Mouse (Mus musculus) hindbrain, postnatal 0 days (tissue): ENCODE measurements at regions not wholly inside any gene's neighbourhood (a gene's known extent, or its start where the extent isn't known, plus 50 kb on each side); places are given as distances from the start of the nearest gene placed in this dataset.

Experiments used
- ATAC-seq: fragments of 200-750 bp; cut with Nextera tagmentation; 2 replicates; pipeline ENCODE4 v1.8.0; 2017; ENCODE audit warnings: mild to moderate bottlenecking, moderate TSS enrichment, moderate library complexity
- DNase-seq: peaks from one replicate; pipeline ENCODE4 v3.0.0-alpha.2; 2015; ENCODE audit warnings: low spot score
- H3K27ac ChIP-seq: fragments of 300-500 bp; sonication (generic); 2 replicates; pipeline ENCODE4 v1.5.1; 2014; ENCODE audit warnings: mild to moderate bottlenecking
- H3K27me3 ChIP-seq: fragments of 300-500 bp; sonication (generic); 2 replicates; pipeline ENCODE4 v1.6.1; 2014; ENCODE audit warnings: low read length, mixed read lengths; ENCODE audit not compliant: insufficient read depth
- H3K36me3 ChIP-seq: fragments of 300-500 bp; sonication (generic); 2 replicates; pipeline ENCODE4 v1.6.1; 2014; ENCODE audit warnings: low read length, mixed read lengths; ENCODE audit not compliant: insufficient read depth
- H3K4me1 ChIP-seq: fragments of 300-500 bp; sonication (generic); 2 replicates; pipeline ENCODE4 v1.6.1; 2014; ENCODE audit warnings: antibody characterized with exemption, low read length, mixed read lengths; ENCODE audit not compliant: insufficient read depth
- H3K4me2 ChIP-seq: fragments of 300-500 bp; sonication (generic); 2 replicates; pipeline ENCODE4 v1.6.1; 2014; ENCODE audit warnings: low read depth, mild to moderate bottlenecking, low read length, moderate library complexity, mixed read lengths
- H3K4me3 ChIP-seq: fragments of 300-500 bp; sonication (generic); 2 replicates; pipeline ENCODE4 v1.5.1; 2014; ENCODE audit warnings: low read length
- H3K9ac ChIP-seq: fragments of 300-500 bp; sonication (generic); replicated peaks from 2 replicates; pipeline ENCODE4 v1.6.1; 2014; ENCODE audit warnings: mild to moderate bottlenecking, low read length, moderate library complexity, mixed read lengths
- H3K9me3 ChIP-seq: fragments of 300-500 bp; sonication (generic); 2 replicates; pipeline ENCODE4 v1.6.1; 2016; ENCODE audit warnings: low read length, mixed read lengths
- CTCF ChIP-seq: IDR thresholded peaks from 2 replicates; pipeline ENCODE4 v1.5.1; 2016; ENCODE audit warnings: antibody characterized with exemption, control low read depth, low read depth
- WGBS: fragments of 180-500 bp; shearing (Covaris S2); extraction: QIAGEN DNeasy Blood & Tissue Kit; methylation state at CpG from one replicate; pipeline ENCODE4 v1.1.7; 2014; 5-methylcytosine and 5-hydroxymethylcytosine counted together

DNA sequence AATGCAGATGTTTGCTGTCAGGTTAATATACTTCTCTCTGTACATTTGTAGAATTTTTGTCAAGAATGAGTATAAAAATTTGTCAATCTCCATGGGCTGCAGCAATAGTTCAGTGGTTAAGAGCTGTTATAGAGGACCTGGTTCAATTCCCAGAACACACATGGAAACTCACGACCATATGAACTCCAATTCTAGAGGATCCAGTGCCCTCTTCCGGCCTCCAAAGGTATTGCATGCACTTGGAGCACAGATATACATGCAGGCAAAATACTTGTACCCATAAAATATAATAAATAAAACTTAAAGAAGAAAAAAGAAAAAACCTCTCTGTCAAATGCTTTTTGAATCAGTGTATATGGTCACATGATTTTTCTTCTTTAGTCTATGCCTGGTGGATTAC lies 143.5 kb downstream of the Insig2 start:
- 49% methylated on average over 2 of the region's 2 CpGs for WGBS
- no peaks in the 10 kb centered on the region for H3K4me1 ChIP-seq
- TF ChIP-seq CTCF, result 0 out of 2 replicates have a peak, but pooled peaks have one; percentile 12
- no peak overlapping the region for H3K4me2 ChIP-seq
- no peak overlapping the region for H3K27ac ChIP-seq
- DNase-seq, result no peak
- no peaks in the 10 kb centered on the region for H3K27me3 ChIP-seq
- H3K4me3 ChIP-seq, result no peak overlapping the region
- no peaks in the 10 kb centered on the region for H3K9me3 ChIP-seq
- ATAC-seq, result no peak
- H3K9ac ChIP-seq, result no peak overlapping the region
- H3K36me3 ChIP-seq, result no peaks in the 10 kb centered on the region

DNA sequence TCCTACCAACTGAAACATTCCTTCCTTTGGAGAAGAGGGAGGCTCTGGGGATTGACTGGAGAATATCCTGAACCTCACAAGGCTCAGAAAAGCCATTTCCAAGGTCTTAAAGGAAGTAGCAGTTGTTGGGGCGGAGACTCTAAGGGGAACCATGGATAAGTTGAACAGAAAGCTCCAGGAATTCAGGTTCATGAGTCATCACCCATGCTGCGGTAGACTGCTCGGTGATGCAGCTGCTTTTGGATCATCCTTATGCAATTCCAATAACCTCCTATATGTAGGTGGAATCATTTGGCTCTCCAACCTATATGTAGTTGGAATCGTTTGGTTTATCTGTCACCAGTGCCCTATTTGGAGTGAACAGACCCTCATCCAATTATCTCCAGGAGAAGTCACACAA lies 137.6 kb downstream of the Insig2 start:
- no peak overlapping the region for H3K27ac ChIP-seq
- H3K27me3 ChIP-seq, result no peaks in the 10 kb centered on the region
- H3K4me3 ChIP-seq, result no peak overlapping the region
- DNase-seq (no peak), ATAC-seq (no peak)
- H3K4me1 ChIP-seq, result no peaks in the 10 kb centered on the region
- TF ChIP-seq CTCF, result no peak
- no peaks in the 10 kb centered on the region for H3K36me3 ChIP-seq
- 92% methylated on average over 4 of the region's 4 CpGs for WGBS
- no peak overlapping the region for H3K9ac ChIP-seq
- H3K4me2 ChIP-seq, result no peak overlapping the region
- no peaks in the 10 kb centered on the region for H3K9me3 ChIP-seq

DNA sequence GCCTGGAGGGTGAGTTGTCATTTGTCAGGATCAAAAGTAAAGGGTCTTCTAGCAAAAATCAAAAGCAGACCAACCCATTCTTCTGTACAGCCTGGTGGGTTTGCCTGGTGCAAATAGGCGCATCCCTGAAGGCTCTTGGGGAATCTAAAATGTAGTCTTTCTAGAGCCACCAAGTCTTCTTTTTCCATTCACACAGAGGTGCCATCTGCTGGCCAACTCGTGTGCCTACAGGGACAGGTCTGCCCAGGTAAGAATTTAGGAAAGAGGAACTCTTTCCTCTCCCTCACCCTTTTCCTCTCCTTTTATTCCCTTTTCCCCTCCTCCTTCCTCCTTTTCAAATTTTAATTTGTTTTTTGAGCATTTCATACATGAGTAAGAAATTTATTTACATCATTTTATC lies 116.5 kb downstream of the Insig2 start:
- 20% methylated on average over 2 of the region's 2 CpGs for WGBS
- no peaks in the 10 kb centered on the region for H3K4me1 ChIP-seq
- ATAC-seq (no peak), DNase-seq (peak; percentile 58)
- no peaks in the 10 kb centered on the region for H3K27me3 ChIP-seq
- H3K4me2 ChIP-seq, result no peak overlapping the region
- peak; percentile 69 for TF ChIP-seq CTCF
- H3K27ac ChIP-seq, result no peak overlapping the region
- no peak overlapping the region for H3K4me3 ChIP-seq
- H3K9me3 ChIP-seq, result no peaks in the 10 kb centered on the region
- no peaks in the 10 kb centered on the region for H3K36me3 ChIP-seq
- no peak overlapping the region for H3K9ac ChIP-seq

DNA sequence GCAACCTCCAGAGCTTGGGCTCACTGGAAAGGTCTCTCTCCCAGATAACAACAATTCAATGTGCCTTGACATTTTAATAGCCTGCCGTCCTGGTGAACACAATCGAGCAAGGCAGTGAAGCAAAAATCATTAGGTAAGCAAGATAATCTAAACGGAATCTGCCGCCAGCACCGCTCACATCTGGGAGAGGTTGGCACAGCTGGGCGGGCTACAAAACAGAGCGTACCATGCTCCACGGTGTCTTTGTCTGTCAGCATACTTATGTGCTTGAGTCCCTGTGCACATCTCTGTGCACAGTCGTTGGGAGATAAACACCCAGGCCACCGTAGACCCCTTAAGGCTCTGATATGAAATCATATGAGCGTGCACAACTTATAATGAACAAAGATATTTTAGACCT lies 108.1 kb downstream of the Insig2 start:
- Histone ChIP-seq H3K4me2 (no peak overlapping the region), H3K9ac (no peak overlapping the region), H3K27ac (no peak overlapping the region), H3K36me3 (no peaks in the 10 kb centered on the region), H3K27me3 (no peaks in the 10 kb centered on the region), H3K4me1 (no peaks in the 10 kb centered on the region), H3K4me3 (no peak overlapping the region), H3K9me3 (no peaks in the 10 kb centered on the region)
- ATAC-seq (no peak), DNase-seq (peak; percentile 10)
- no peak for TF ChIP-seq CTCF
- WGBS, result 71% methylated on average over 11 of the region's 11 CpGs

DNA sequence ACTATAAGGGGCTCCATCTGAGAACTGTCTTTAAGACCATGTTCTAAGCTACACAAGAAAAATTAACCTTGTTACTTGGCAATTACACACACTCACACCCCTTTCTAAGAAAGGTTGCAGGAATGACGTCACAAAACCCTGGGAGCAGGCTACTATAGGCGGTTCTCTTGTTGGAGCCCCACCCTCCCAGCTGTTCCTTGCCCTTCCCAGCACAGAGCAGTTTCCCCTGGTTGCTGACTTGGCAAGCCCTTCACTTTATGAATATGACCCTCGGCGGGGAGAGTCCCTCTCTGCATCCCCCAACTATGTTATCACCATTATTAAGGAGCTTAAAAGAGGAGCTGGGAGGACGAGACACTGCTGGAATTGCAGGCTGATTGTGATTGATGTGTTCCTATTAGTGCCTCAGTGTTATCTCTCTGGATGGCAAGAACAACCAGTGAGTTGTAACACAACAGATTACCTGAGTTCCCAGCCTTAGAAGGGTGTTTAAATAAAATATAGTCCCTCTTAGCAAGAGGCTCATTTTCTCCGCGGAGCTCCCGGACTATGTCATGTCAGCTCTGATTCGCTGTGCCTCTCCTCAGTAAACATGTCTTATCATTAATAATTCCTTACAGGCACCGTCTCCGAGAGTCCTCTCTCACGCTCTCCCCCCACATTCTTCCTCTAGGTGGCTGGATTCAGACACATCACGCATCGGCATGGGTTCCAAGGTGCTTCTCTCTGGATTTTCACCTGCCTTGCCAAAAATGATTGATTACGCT lies 105.7 kb downstream of the Insig2 start:
- peak; percentile 68 for ATAC-seq
- whole genome bisulfite sequencing, result 53% methylated on average over 15 of the region's 15 CpGs
- no peak for TF ChIP-seq CTCF
- Histone ChIP-seq H3K36me3 (no peaks in the 10 kb centered on the region), H3K4me3 (no peak overlapping the region), H3K9ac (no peak overlapping the region), H3K27ac (no peak overlapping the region), H3K9me3 (no peaks in the 10 kb centered on the region), H3K27me3 (no peaks in the 10 kb centered on the region), H3K4me1 (no peaks in the 10 kb centered on the region), H3K4me2 (no peak overlapping the region)
- DNase-seq, result peak; percentile 39

DNA sequence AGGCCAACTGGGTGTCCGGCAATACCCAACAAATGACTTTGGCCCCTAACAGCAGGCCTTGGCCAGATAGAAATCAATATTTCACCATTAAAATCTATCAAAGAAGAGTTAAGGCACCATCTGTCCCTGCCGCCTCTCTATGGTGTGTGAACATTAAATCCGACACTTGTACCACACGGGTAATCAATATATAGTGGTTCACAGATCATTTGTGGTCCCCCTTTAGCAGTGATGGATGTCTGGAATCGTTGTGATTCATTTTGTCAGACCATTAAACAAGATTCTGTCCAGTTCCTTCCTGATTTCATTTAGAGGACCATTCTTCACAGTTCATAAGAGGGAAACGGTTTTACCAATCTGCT lies 105.2 kb downstream of the Insig2 start:
- Histone ChIP-seq H3K4me2 (no peak overlapping the region), H3K9me3 (no peaks in the 10 kb centered on the region), H3K9ac (no peak overlapping the region), H3K4me3 (no peak overlapping the region), H3K36me3 (no peaks in the 10 kb centered on the region), H3K27me3 (no peaks in the 10 kb centered on the region), H3K27ac (no peak overlapping the region), H3K4me1 (no peaks in the 10 kb centered on the region)
- WGBS, result 69% methylated on average over 6 of the region's 6 CpGs
- ATAC-seq (no peak), DNase-seq (no peak)
- no peak for TF ChIP-seq CTCF

DNA sequence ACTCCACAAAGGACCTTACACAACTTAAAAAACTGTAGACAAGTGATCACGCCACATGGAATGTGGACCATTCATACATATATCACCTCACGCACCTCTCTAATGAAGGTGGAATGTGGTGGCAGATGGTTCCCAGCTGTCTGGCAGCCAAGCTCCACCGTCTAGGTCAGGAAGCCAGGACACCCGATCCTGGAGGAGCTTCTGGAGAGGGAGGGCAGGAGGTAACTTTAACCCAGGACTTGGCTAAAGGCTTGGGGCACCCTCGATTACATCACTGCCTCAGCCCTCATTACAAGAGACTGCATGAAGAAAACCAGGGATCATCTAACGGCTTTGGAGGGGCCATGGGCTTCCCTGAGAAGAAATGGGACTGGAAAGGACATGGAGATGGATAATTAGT lies 88.8 kb downstream of the Insig2 start:
- no peaks in the 10 kb centered on the region for H3K27me3 ChIP-seq
- no peak overlapping the region for H3K9ac ChIP-seq
- 82% methylated on average over 6 of the region's 6 CpGs for WGBS
- no peaks in the 10 kb centered on the region for H3K9me3 ChIP-seq
- no peaks in the 10 kb centered on the region for H3K36me3 ChIP-seq
- H3K27ac ChIP-seq, result no peak overlapping the region
- H3K4me1 ChIP-seq, result no peaks in the 10 kb centered on the region
- no peak overlapping the region for H3K4me2 ChIP-seq
- no peak overlapping the region for H3K4me3 ChIP-seq
- no peak for DNase-seq
- no peak for TF ChIP-seq CTCF
- no peak for ATAC-seq
